Mouse (Mus musculus): ENCODE results near the gene Brd3.
A peak's percentile ranks its signal among the peaks of the same experiment; 100 is the strongest.
"Not testable (repeated sequence)": the region's sequence is repeated elsewhere in the genome, so short reads cannot be mapped to it uniquely, and the experiment has no call there.

Brd3 gene

DNA sequence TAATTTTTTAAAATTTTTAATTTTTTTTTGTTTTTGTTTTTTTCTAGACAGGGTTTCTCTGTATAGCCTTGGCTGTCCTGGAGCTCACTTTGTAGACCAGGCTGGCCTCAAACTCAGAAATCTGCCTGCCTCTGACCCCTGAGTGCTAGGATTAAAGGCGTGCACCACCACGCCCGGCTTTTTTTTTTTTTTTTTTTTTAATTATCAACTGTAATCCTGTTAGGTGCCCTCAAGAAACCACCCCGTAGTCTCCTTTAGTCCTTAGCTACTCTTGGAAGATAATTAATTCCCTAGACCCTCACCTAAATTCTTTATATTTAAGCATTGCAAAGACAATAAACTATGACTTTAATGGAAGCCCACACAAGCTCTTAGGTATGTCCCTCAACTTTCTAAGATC, 804 bp downstream of the Brd3 start:
- not testable (repeated sequence) for DNase-seq

GRCm38 (mm10) chr2:27505539-27505938, 1.9 kb downstream of the Brd3 start:
- no peak for DNase-seq

- no peak for DNase-seq
Observed at GRCm38 (mm10) chr2:27504113-27504885, 3.2 kb downstream of the Brd3 start.

DNA sequence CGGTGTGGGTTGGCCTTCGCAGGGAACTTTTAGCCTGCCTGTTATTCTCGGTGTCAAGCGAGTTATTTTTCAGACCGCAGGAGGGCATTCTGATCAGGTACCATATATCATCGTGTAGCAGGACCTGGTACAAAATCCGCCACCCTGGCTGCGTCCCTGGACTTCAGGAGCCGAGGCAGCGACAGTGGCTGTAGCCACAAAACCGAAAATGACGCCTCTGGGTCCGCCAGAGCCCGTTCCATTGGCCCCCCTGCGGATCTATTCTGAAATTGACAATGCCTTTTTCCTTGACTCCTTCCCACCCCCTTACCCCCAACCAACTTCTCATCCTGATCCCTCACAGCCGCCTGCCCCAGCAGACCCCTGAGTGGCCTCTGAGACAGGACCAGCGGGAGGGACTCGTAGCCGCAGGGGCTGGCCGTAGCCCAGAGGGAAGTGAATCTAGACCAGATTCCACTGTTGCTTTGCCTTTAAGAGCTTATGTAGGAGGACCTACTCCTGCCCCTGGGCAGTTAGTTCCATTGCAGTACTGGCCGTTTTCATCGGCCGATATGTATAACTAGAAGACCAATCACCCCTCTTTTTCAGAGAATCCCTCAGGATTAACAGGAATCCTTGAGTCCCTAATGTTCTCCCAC, 11.0 kb downstream of the Brd3 start:
- DNase-seq, result no peak

DNA sequence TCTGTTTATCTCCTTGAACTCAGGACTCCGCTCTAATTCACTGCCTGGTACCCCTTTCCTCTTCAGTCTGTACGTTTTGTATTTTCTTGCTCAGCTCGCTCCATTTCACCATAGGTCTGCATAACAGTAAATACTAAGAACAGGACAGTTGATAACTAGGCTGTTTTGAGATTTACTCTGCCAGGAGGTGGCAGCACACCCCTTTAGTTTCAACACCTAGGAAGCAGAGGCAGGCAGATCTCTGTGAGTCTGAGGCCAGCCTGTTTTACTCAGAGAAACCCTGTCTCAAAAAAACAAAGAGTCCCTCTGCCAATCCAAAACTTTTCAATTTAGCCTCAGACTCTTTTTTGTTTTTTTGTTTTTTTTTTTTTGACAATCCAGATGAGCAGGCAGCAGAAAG, 13.5 kb downstream of the Brd3 start:
- DNase-seq, result no peak

- no peak for DNase-seq
Observed at GRCm38 (mm10) chr2:27490939-27491338, 16.5 kb downstream of the Brd3 start.

- DNase-seq, result no peak
Observed at GRCm38 (mm10) chr2:27488362-27488761, 19.1 kb downstream of the Brd3 start.

- no peak for DNase-seq
Observed at GRCm38 (mm10) chr2:27487336-27488049, 20.0 kb downstream of the Brd3 start.

DNA sequence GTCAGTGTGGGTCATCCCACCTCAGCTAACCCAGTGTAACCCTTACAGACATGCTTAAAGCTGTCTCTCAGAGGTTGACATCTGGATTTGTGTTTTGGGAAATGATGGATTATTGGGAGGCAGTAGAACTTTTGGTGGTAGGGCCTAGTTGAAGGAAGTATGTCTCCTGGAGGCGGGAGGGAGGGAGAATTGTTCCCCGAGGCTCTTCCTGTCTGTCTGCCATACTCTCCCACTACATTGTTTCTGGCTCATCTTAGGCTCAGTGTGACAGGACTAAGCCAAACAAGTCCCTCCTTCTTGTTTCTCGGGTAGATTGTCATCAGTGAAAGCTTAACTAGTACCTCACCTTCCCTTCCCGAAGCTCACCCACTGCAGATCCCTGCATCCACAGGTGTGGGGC, 20.7 kb downstream of the Brd3 start:
- DNase-seq, result no peak

DNA sequence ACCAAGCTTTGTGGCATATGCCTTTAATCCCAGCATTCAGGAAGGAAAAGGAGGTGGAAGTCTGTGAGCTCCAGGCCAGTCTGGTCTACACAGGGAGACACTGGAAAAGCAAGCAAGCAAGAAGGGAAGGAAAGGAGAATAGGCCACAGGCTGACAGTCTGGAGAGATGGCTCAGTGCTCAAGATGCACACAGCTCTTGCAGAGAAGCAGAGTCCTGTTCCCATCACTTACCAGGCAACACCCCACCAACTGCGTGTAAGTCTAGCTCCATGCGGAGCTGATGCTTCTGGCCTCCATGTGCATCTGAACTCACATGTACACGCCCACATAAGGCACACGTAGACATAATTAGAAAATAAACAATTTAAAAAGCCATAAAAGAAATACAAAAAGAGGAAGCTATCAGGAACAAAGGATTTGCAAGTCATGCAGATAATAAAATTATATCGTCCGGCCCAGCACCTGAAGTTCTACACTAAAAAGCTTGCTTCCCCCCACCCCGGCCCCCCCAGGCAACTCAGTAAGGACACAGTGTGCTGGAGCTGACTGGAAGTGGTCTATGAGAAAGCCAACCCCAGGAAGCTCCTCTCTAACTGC, 25.1 kb downstream of the Brd3 start:
- DNase-seq, result no peak

GRCm38 (mm10) chr2:27480367-27480766, 27.1 kb downstream of the Brd3 start:
- peak; percentile 26 for DNase-seq

DNA sequence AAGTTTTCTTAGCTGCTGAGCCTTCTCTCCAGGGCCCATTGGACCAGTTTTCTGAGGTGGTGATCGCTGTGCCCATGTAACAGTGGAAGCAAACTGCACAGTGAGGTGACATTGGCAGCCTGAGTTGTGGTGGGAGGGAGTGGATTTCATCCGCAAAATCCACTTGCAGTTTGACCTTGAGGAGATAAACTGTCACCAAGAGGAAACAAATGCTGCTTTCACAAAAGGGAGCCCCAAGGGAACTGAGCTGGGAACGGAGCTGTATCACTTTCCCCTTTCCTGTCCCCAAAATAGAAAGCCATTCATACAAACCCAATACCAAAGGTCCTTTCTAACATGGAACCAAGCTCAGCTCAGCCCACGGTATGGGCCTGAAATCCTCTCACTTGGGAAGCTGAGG, 27.6 kb downstream of the Brd3 start:
- DNase-seq, result no peak

DNA sequence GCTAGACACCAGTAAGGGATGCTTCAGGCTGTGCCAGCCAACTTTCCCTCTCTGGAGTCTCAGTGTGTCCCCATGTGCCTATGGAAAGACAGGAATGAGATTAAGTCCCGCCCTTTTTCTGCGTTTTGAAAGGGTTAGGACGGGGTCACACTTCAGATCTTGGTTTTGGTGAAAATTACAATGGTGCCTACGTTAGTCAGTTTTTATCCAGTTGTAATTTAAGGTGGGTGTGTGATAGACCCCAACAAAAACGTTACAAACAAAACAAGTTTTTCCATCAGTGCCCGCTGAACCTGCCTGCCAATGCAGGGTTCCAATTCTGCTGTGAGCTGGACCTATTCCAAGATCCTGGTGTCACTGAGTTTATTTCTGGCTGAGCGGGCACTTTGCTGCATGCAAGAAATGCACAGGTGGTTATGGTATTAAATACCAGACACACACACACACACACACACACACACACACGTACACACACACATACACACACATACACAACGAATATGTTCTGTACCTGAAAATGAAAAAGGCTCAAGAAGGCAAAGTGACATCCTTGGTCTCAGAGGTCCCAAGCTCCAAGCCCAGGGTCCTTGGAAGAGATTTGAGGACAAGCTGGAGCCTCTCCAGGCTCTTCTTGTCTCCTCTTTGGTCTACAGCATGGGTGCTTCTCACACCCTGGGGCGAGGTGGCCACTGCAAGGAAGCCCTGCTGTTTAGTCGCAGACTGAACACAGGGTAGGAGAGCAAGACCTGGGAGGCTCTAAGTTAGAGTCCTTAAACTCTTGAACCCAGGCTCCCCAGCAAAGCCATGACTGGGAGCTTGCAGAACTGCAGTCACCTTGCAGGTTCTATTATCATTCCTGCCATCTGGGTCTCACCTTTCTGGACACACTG, 30.9 kb downstream of the Brd3 start:
- DNase-seq, result no peak

DNA sequence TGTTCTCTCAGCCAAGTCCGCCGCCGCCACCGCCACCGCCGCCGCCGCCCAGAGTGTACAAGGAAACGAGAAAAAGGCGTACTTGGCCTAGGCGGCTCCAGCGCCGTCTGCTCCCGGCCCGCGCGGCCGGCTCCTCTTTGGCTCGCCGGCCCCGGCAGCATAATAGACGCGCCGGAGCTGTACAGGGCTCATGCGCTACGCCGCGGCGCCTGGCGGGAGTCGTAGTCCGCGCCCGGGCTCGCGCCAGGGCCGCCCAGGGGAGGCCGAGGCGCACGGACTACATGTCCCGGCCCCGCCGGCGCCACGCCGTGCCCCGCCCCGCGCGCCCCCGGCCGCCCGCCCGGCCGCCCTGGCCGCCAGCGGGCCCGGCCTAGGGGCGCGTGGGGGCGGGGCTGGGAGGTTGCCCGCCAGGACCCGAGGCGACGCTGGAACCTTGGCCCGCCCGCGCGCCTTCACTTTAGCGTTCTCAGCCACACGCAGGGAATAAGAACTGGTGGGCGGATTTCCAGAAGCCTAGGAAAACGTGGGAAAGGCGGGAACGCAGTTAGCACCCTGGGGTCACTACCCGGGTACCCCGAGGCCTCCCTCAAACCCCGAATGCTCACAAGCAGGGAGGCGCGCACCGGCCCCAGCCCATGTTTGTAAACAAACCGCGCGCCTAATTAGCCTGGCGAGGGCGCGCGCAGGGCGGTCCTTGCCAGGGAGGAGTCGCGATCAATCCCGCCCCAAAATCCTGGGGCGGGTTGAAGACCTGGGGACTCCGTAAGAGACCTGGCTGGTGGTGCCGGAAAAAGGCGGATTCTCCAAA, 31.8 kb downstream of the Brd3 start:
- DNase-seq, result peak; percentile 91

DNA sequence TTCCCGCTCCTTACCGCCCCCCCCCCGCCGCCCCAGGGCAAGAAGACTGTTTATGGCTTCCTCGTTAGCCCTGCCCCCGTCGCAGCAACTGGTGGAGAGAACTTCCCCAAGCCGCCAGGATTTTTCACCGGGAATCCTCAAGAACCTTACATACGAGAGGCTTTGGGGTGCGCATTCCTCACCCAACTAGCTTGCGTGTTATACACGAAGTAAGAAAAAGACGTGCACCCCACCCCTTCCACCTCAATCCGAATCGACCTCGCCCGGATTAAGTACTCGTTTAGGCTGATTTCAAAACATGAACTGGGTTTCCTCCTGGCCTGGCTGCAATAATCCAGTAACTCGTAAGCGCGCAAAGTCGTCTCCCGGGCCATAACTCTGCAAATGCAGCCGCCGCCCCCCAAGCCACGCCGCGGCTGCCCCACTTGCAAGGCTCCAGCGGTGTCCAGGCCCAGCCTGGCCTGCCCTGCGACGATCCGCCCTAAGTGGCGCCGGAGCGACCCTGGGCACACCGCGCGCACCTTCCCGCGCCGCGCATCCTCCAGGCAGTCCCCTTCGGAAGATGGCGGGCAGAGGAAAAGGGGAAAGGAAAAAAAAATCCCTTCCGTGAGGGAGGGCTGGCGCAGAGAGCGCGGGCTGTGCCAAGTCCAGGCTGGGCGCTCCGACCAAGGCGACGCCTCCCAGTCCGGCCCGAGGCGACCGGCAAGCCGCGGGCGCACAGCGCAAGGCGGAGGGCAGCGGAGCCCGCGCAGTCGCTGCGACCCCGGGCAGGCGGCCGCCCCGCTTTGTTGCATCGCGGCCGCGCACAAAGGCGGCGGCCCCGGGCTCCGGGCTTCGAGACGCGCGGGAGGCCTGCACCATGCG, 32.6 kb downstream of the Brd3 start:
- DNase-seq, result peak; percentile 51

- DNase-seq, result no peak
Observed at GRCm38 (mm10) chr2:27473911-27474310, 33.6 kb downstream of the Brd3 start.

DNA sequence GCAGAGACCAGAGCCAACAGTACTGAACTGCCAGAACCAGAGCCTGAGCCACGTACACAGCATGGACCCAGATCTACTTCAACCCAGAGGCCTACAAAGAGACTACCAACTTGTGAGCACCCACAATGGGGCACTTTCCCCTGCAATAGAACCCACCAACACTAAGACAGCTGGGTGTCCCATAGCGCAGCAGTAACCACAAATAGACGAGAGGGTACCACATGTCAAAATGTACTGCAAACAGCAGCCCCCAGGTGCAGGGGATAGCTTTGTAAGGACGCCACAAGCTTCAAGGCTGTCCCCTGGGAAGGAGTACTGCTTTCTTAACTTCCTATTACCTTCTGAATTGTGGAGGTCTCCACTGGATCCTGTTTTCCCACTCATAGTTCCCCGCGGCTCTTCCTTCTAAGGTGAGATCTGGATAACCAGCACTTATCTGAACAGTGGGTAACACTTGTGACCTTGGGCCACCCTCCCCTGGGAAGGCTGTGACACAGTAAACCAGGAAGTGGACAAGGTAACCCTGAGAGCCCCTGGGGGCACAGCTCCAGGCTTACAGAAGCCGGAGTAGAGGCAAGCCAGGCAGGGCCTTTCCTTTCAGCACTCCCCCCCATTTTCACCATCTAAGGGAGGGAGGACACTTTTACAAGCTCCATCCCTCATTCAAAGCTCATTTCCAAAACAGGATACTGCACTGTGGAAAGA, 34.2 kb downstream of the Brd3 start:
- DNase-seq, result peak; percentile 45

- DNase-seq, result no peak
Observed at GRCm38 (mm10) chr2:27471170-27471584, 36.3 kb downstream of the Brd3 start.

GRCm38 (mm10) chr2:27470535-27470934, 36.9 kb downstream of the Brd3 start:
- no peak for DNase-seq

DNA sequence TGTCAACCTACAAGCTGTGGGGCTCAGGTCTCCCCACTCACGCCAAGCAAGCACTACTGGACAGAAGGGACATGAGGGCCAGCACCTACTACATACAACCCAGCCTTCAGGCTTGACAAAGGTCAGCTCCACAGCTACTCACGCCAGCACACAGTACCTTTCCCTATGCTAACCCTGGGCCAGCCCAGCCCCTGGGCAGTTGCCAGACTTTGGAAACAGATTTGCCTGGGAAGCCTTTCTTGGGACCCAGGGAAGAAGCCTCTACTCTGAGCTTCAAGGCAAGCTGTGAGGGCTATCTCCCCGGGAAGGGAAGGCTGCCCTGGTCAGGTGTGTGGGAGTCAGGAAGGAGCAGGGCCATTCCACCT, 37.5 kb downstream of the Brd3 start:
- DNase-seq, result no peak

Measured in thymus, postnatal 25 days (tissue).